Mouse (Mus musculus) hindbrain, embryonic 16.5 days (tissue): ENCODE results near the gene Cdc42ep2. TPM values are rescaled to one million over a fixed set of nuclear protein-coding genes. Genes with fewer than 3 reads are reported as not detected.

Experiments
- polyA plus RNA-seq: library from polyadenylated mRNA; unstranded; fragments of >200 nt; fragmentation: Nextera tagmentation; extraction: Ambion mirVana; gene quantifications from 2 replicates; pipeline ENCODE4 v1.2.1, GENCODE M21; 2015

Gene Cdc42ep2
- polyA plus RNA-seq, 1 experiment from 2014 or later: 23.4 TPM

Other genes starting within 250 kb of the Cdc42ep2 start
- 9.2 and 13.2 TPM in 2 replicates for gene Map3k11, start 236.1 kb downstream of the Cdc42ep2 start, polyA plus RNA-seq
- gene Pcnx3, start 235.9 kb downstream of the Cdc42ep2 start, polyA plus RNA-seq: 22.6 and 24.8 TPM in 2 replicates
- not detected in 2 replicates for gene Kcnk7, start 220.4 kb downstream of the Cdc42ep2 start, polyA plus RNA-seq
- gene Ehbp1l1, start 198.5 kb downstream of the Cdc42ep2 start, polyA plus RNA-seq: 21.6 and 29.7 TPM in 2 replicates
- 118 and 128 TPM in 2 replicates for gene Fam89b, start 195.2 kb downstream of the Cdc42ep2 start, polyA plus RNA-seq
- 11.6 and 15.4 TPM in 2 replicates for gene Ltbp3, start 183.9 kb downstream of the Cdc42ep2 start, polyA plus RNA-seq
- 83.2 and 93.9 TPM in 2 replicates for gene Scyl1, start 153.4 kb downstream of the Cdc42ep2 start, polyA plus RNA-seq
- gene Frmd8, start 49.5 kb downstream of the Cdc42ep2 start, polyA plus RNA-seq: 18.1 and 20.1 TPM in 2 replicates
- 2.2 and 2.6 TPM in 2 replicates for gene Slc25a45, start 47.0 kb downstream of the Cdc42ep2 start, polyA plus RNA-seq
- 10.0 and 10.2 TPM in 2 replicates for gene Tigd3, start 30.7 kb downstream of the Cdc42ep2 start, polyA plus RNA-seq
- 94.0 and 117 TPM in 2 replicates for gene Dpf2, start 11.8 kb downstream of the Cdc42ep2 start, polyA plus RNA-seq
- 22.4 and 26.6 TPM in 2 replicates for gene Pola2, start 39.4 kb upstream of the Cdc42ep2 start, polyA plus RNA-seq
- gene Slc22a20, start 61.3 kb upstream of the Cdc42ep2 start, polyA plus RNA-seq: not detected in 2 replicates
- gene Capn1, start 91.1 kb upstream of the Cdc42ep2 start, polyA plus RNA-seq: 5.2 and 5.6 TPM in 2 replicates
- 29.0 and 38.4 TPM in 2 replicates for gene Syvn1, start 121.8 kb upstream of the Cdc42ep2 start, polyA plus RNA-seq
- gene Mrpl49, start 133.0 kb upstream of the Cdc42ep2 start, polyA plus RNA-seq: 62.4 and 68.8 TPM in 2 replicates
- gene Fau, start 133.0 kb upstream of the Cdc42ep2 start, polyA plus RNA-seq: 471 and 479 TPM in 2 replicates
- 31.5 and 35.2 TPM in 2 replicates for gene Znhit2, start 136.4 kb upstream of the Cdc42ep2 start, polyA plus RNA-seq
- gene Tm7sf2, start 143.6 kb upstream of the Cdc42ep2 start, polyA plus RNA-seq: 61.3 and 64.6 TPM in 2 replicates
- 89.5 and 91.3 TPM in 2 replicates for gene Vps51, start 152.4 kb upstream of the Cdc42ep2 start, polyA plus RNA-seq
- gene Tmem262, start 155.2 kb upstream of the Cdc42ep2 start, polyA plus RNA-seq: not detected in 2 replicates
- 1.2 and 1.5 TPM in 2 replicates for gene Gm28374, start 157.4 kb upstream of the Cdc42ep2 start, polyA plus RNA-seq
- gene Zfpl1, start 160.1 kb upstream of the Cdc42ep2 start, polyA plus RNA-seq: 74.8 and 77.4 TPM in 2 replicates
- 6.8 and 7.7 TPM in 2 replicates for gene Cdca5, start 160.2 kb upstream of the Cdc42ep2 start, polyA plus RNA-seq
- gene AC131692.1, start 169.6 kb upstream of the Cdc42ep2 start, polyA plus RNA-seq: not detected in 2 replicates
- gene Naaladl1, start 181.0 kb upstream of the Cdc42ep2 start, polyA plus RNA-seq: 0.41 and 0.43 TPM in 2 replicates
- 48.5 and 53.9 TPM in 2 replicates for gene Sac3d1, start 193.8 kb upstream of the Cdc42ep2 start, polyA plus RNA-seq
- 64.3 and 66.9 TPM in 2 replicates for gene Snx15, start 203.5 kb upstream of the Cdc42ep2 start, polyA plus RNA-seq
- gene Batf2, start 216.2 kb upstream of the Cdc42ep2 start, polyA plus RNA-seq: not detected in 2 replicates
- 154 and 162 TPM in 2 replicates for gene Arl2, start 216.7 kb upstream of the Cdc42ep2 start, polyA plus RNA-seq